Mouse (Mus musculus) lung, embryonic 16.5 days (tissue): Measurements from ENCODE around the gene Olfr1056. TPM values are rescaled to one million over a fixed set of nuclear protein-coding genes. Genes with fewer than 3 reads are reported as not detected.

Source experiments
- polyA plus RNA-seq: library from polyadenylated mRNA; unstranded; fragments of >200 nt; fragmentation: Nextera tagmentation; extraction: Ambion mirVana; gene quantifications from 2 replicates; pipeline ENCODE4 v1.2.1, GENCODE M21; 2015

Olfr1056 gene
- polyA plus RNA-seq, 1 experiment from 2014 or later: not detected

Other genes with a start within 250 kb of the Olfr1056 start
- gene Olfr1039, start 226.5 kb downstream of the Olfr1056 start, polyA plus RNA-seq: not detected in 2 replicates
- not detected in 2 replicates for gene Olfr1040, start 215.7 kb downstream of the Olfr1056 start, polyA plus RNA-seq
- not detected in 2 replicates for gene Olfr1042, start 200.6 kb downstream of the Olfr1056 start, polyA plus RNA-seq
- gene Olfr1043, start 194.9 kb downstream of the Olfr1056 start, polyA plus RNA-seq: not detected in 2 replicates
- gene Olfr1044, start 184.6 kb downstream of the Olfr1056 start, polyA plus RNA-seq: not detected in 2 replicates
- gene Olfr52, start 176.8 kb downstream of the Olfr1056 start, polyA plus RNA-seq: not detected in 2 replicates
- not detected in 2 replicates for gene Olfr1045, start 159.5 kb downstream of the Olfr1056 start, polyA plus RNA-seq
- gene Olfr1046, start 143.2 kb downstream of the Olfr1056 start, polyA plus RNA-seq: not detected in 2 replicates
- not detected in 2 replicates for gene Olfr1047, start 131.1 kb downstream of the Olfr1056 start, polyA plus RNA-seq
- not detected in 2 replicates for gene Olfr1048, start 122.2 kb downstream of the Olfr1056 start, polyA plus RNA-seq
- not detected in 2 replicates for gene Olfr1049, start 104.1 kb downstream of the Olfr1056 start, polyA plus RNA-seq
- not detected in 2 replicates for gene Olfr1051, start 83.4 kb downstream of the Olfr1056 start, polyA plus RNA-seq
- not detected in 2 replicates for gene Olfr1052, start 70.0 kb downstream of the Olfr1056 start, polyA plus RNA-seq
- gene Olfr1053, start 47.2 kb downstream of the Olfr1056 start, polyA plus RNA-seq: not detected in 2 replicates
- not detected in 2 replicates for gene Olfr1054, start 27.0 kb downstream of the Olfr1056 start, polyA plus RNA-seq
- gene Olfr1055, start 12.2 kb downstream of the Olfr1056 start, polyA plus RNA-seq: not detected in 2 replicates
- gene Olfr1057, start 15.9 kb upstream of the Olfr1056 start, polyA plus RNA-seq: not detected in 2 replicates
- gene Olfr1058, start 26.1 kb upstream of the Olfr1056 start, polyA plus RNA-seq: not detected in 2 replicates
- gene Olfr1061, start 51.6 kb upstream of the Olfr1056 start, polyA plus RNA-seq: not detected in 2 replicates
- gene Olfr1062, start 64.3 kb upstream of the Olfr1056 start, polyA plus RNA-seq: not detected in 2 replicates
- not detected in 2 replicates for gene Olfr1065, start 88.1 kb upstream of the Olfr1056 start, polyA plus RNA-seq
- not detected in 2 replicates for gene Olfr1066, start 93.8 kb upstream of the Olfr1056 start, polyA plus RNA-seq
- not detected in 2 replicates for gene Olfr228, start 124.9 kb upstream of the Olfr1056 start, polyA plus RNA-seq
- gene Olfr1076, start 146.0 kb upstream of the Olfr1056 start, polyA plus RNA-seq: not detected in 2 replicates
- gene Olfr1079, start 180.0 kb upstream of the Olfr1056 start, polyA plus RNA-seq: not detected in 2 replicates
- not detected in 2 replicates for gene Olfr1080, start 195.8 kb upstream of the Olfr1056 start, polyA plus RNA-seq
- not detected in 2 replicates for gene Olfr1082, start 236.5 kb upstream of the Olfr1056 start, polyA plus RNA-seq